Mouse (Mus musculus): ENCODE data around the gene Mrnip.

DNA sequence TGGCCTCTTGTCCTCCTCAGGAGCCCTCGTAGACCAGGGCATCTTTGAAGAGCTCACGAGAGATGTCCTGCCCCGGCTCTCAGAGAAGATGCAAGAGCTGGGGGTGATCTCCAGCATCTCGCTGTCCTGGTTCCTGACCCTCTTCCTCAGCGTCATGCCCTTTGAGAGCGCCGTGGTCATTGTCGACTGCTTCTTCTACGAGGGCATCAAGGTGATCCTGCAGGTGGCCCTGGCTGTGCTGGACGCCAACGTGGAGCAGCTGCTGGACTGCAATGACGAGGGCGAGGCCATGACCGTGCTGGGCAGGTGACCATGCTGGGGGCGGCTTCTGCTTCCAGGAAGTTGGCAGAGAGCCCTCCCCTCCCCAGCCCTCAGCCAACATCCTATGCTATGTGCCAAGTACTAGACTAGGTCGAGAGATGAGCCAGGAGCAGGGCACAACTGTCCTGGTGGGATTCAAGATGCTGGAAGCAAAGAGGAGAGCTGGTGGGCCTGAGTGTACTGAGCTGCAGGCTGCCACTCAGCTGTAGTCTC lies 17.5 kb upstream of the Mrnip start:
- TF ChIP-seq CTCF (conservative IDR thresholded peaks at IDR 0.05; ENCODE audit: insufficient read depth, insufficient read length, low read depth, low read length) (no peak), POLR2A (IDR thresholded peaks at IDR 0.05; ENCODE audit: low read depth, low read length) (no peak)
